Mouse (Mus musculus) G1E-ER4 (cell line): ENCODE results near the gene Pgm3. TPM values are rescaled to one million over a fixed set of nuclear protein-coding genes. Genes with fewer than 3 reads are reported as not detected.

ENCODE experiments used
- GATA1 ChIP-seq: IDR thresholded peaks from one replicate; pipeline ENCODE4 v1.8.0; 2012; ENCODE audit warnings: low read length, inconsistent platforms
- polyA plus RNA-seq: library from polyadenylated mRNA; stranded (reverse); fragments of >175 nt; gene quantifications from 2 replicates; pipeline ENCODE4 v1.2.3, GENCODE M21; 2012

Pgm3 gene
- polyA plus RNA-seq, 1 experiment = 1.3 TPM

DNA sequence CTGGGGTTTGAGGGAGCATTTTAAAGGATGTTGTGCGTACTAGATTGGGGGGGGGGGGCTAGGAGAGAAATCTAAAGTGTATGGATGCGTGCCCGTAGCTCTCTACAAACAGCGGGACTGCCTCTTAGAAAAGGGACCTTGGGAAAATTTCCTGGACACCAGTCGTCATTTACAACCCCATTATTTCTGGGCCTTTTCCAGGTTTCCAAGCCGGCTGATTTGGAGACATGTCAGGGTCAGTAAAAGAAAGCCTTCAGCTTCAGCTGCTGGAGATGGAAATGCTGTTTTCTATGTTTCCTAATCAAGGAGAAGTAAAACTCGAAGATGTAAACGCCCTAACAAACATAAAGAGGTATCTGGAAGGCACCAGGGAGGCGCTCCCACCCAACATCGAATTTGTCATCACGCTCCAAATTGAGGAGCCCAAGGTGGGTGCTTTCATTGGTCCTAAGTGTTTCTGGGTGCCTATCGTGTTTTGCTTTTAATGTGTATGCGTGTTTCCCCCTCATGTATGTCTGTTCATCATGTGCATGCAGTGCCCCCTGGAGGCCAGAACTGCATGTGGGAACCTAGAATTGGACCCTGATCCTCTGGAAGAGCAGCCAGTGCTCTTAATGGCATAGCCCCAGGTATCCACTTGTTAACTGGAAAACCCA, 1.1 kb upstream of the Pgm3 start:
- TF ChIP-seq GATA1 = no peak

DNA sequence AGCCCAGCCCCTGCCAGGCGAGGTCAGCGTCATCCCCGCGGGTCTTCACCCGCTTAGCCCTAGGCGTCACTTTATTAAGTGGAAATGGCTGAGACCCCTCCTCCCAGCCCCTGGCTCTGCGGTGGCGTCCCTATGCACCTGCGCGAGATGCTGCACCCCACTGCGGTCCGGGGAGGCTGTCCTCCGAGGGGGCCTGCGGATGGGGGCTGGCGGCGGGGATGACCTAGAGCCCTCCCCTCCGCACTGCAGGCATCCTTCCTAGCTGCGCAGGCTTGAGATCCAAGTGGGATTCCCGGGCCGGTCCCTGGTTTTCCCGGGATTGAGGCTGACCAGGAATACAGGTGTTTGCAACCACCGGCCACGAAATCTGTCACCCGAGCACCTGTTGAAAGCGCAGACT, 554 bp upstream of the Pgm3 start:
- TF ChIP-seq GATA1 = no peak

DNA sequence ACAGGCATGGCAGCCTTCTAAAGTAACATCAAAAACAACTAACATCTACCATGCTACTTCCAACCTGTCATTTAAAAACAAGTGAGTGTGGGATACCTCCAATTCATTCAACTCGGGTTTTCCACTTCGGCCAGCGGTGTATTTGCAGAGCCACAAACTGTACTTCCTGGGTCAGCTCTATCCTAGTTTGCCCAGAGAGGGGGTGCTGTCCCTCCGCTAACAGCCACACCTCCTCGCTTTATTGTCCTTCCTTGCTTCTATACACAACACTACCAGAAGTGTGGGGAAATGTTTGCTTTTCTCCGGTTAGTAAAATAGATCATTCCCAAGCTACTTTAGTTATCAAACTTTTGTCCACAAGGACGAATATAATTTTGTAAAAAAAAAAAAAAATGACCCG, 696 bp downstream of the Pgm3 start:
- no peak for TF ChIP-seq GATA1

DNA sequence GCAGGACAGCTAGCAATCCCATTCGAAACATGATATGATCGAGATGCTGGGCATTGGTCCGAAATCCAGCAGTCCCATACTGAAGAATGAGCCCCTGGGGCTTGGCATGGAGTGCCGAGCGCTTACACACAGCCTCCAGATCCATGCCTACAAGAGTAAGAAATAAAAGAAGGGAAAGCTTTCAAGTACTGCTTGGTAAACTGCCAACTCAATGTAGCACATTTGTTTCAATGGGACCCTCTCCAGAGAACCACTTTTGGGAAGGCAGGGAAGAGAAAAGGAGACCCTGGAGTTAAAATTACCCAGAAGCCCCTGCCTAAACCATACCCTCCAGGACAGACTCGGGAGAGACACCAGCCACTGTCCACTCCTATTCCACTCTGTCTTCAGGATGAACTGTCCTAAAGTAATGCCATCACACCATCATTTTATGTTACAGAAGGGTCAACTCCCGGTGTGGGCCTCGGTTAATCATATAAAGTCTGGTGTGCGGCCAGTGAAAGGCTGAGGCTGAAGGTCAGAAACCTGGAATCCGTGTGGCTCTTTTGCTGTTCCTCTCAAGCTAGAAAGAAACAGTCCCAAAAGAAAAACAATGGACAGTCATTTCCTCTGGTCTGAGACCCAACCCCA, 1.3 kb downstream of the Pgm3 start:
- TF ChIP-seq GATA1 = no peak

DNA sequence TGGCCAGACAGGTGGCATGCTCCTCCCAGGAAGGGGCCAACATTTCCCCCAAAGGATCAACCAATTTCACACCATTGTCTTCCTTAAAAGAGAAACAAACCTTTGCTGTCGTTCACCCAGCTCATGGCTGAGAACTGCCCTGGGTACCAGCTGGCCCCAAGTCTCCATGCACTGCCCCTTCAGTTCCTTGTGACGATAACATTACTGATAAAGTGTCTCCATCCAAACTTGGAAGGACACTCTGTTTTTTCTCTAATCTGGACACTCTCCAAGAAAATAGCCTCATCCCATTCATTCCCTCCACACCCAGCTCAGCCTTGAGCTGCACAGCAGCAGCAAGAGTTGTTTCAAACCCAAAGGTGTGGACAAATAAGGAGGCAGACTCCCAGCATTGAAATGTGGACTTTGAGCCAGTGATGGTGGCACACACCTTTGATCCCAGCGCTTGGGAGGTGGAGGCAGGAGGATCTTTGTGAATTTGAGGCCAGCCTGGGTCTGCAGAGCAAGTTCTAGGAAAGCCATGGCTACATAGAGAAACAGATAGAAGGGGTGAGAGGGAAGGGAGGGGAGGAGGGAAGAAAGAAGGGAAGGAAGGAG, 2.2 kb downstream of the Pgm3 start:
- TF ChIP-seq GATA1 = no peak

DNA sequence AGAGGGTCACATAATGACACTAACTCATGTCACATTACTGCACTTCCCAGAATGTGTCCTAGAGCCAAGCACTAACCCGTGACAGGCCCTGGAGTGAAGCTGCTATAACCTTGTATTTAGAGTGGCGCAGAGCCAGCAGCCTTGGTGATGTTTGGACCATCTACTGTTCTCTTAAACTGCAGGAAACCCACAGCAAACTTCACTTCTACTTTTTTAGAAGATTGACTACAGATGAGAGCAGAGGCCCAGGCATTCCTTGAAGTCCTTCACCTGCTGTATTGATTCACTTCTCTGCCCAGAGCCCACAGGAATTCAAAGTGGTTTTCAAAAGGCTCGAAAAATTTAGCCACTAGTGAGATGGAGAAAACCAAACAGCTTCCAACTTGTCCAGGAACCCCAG, 11.1 kb downstream of the Pgm3 start:
- no peak for TF ChIP-seq GATA1

DNA sequence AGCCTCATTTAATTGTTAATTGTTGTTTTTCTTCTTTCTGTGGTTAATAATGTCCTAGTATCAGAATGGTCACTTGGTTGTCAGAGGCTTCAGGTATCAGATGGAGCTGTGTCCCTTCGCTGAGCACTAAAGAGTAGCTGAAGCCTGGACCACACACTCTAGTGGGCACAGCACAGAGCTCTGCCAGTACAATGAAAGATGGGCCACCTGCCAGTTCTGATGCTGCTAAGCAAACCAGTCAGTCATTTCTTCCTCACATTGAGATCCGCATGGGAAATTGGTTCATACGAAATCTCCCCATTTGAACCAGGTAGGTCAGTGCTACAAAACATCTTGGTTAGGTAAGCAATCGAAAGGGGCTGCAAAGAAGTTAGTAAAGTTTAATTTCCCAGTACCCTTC, 17.0 kb downstream of the Pgm3 start:
- no peak for TF ChIP-seq GATA1

DNA sequence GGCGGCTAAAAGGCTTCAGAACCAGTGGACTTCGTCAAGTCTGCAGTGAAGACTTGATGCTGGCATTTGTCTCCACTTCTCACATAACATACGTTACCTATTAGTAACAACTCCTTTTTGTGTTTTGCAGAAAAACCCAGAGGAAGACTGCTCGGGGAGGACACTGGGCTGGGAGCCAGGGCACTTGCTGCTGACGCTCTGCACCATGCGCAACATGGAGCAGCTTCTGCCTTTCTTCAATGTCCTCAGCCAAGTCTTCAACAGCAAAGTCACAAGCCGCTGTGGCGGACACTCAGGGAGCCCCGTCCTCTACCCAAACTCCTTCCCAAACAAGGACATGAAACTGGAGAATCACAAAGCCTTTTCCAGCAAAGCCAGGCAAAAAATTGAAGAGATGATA, 17.8 kb downstream of the Pgm3 start:
- TF ChIP-seq GATA1 = no peak

DNA sequence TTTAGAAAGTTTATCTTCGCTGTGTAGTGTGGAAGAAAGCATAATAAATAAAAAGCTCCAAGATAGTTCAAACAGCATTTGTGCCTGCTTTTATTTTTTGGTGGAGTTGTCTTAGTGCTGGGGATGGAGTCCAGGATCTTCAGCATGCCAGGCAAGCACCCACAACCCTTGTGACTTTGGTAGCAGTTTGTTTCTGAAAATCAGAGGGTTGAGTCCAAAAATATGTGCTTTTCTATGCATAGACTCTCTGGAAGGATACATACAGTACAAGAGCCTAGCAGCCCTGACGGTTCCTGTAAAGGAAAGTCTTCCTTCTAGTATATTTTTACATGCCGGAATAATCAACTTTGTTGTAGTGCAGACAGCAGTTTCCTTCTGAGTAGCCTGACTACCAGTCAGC, 20.9 kb downstream of the Pgm3 start:
- TF ChIP-seq GATA1 = no peak

DNA sequence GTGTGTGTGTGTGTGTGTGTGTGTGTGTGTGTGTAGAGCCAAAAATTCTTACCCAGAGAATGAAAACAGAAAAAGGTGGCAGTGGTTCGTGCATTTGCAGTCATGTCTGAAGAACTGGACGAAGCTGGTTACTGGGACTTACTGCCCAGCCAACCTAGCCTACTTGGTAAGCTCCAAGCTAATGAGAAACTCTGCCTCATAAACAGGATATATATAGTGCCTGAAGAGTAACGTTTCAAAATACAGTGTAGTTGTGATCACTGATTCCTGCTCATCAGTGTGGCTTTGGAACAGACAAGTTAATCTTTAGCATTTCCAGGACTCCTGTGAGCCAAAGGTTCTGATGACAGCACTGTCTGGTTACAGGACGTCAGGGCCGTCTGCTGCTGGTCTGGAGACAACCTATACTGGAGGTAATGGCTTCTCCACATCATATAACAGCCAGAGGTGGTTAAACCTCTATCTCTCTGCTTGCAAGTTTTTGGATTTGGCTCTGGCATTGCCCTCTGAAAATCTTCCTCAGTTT, 21.9 kb downstream of the Pgm3 start:
- TF ChIP-seq GATA1 = no peak

DNA sequence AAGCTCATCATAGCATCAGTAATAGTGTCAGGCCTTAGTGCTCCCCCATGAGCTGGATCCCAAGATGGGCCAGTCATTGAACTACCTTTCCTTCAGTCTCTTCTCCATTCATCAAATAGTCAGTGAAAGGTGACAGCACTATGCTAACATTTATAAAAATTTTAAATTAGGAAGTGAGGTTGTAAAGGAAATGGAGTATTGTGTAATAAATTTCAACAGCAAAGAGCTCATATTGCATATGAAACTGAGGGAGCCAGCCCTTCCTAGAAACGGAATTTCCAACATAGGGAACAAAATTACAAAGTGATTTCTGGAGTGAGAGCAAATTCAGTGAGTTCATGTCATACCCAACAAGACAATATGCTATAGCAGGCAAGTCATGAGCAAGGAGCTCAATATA, 27.1 kb downstream of the Pgm3 start:
- TF ChIP-seq GATA1 = no peak

DNA sequence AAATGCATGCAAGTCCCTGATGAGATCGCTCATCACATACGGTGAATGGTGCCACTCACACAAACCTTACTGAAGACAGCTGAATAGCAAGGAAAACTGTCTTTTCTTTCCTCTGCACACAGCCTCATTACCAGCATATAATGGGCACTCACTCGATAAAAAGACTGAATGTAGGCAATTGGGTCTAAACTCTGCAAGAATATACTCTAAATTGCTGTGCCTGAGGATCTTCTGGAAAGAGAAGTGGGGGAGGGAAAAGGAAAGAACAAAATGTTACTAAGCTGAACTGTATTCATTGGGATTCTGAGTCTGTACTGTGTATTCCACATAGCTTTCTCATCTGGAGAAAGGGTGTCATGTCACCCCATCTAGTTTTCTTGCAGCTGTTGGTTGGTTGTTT, 28.2 kb downstream of the Pgm3 start:
- no peak for TF ChIP-seq GATA1

DNA sequence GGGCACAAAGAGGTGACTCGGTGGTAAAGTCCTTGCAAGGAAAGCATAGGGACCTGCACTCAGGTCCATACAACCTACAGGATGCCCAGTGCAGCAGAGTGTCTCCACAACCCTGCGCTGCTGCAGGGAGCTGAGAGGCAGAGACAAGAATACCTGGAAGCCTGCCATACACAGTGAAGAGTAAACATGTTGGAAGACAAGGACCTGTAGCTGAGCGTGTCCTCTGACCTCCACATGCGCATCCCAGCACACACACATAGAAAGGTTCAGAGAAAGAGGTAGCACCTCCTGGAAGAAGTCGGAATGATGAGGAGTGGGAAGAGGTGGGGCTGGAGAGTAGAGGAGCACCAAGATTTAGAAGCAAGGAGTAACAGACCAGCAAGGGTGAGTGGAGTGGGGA, 37.6 kb downstream of the Pgm3 start:
- TF ChIP-seq GATA1 = no peak

DNA sequence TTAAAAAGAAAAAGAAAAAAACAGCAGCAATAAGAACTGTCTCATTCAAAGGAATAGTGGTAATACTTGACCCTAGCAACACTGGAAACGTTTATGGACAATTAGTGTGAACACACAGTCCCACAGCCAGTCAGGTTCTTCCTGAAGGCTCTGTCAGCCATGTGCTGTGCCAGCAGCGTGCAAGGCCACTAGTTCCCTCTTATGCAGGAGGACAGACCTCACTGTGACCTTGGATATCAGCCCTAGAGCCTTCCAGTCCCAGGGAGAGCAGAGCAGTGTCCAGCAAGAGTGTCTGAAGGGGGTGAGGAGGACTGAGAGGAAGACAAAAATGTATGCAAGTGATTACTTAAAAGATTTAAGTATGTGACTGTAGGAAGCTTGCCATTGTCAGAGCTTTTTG, 46.0 kb downstream of the Pgm3 start:
- no peak for TF ChIP-seq GATA1

DNA sequence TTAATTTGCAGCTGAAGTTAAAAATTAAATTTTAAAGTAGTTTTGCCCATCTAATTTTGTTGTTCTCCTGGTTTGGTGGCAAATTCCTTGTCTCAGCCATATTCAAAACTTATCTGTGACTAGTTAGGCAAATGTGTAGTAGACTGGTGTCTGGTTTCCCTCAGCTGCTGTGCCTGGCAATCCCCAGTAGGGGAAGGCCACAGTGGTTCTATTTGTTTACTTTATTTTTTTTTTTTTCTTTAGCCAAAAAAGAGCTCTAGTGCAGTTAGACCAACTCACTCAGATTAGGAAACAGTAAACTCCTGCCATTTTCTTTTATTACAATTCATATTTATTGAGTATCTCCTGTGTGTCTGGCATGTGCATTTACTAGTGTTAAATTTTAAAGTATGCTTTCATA, 49.3 kb downstream of the Pgm3 start:
- no peak for TF ChIP-seq GATA1

DNA sequence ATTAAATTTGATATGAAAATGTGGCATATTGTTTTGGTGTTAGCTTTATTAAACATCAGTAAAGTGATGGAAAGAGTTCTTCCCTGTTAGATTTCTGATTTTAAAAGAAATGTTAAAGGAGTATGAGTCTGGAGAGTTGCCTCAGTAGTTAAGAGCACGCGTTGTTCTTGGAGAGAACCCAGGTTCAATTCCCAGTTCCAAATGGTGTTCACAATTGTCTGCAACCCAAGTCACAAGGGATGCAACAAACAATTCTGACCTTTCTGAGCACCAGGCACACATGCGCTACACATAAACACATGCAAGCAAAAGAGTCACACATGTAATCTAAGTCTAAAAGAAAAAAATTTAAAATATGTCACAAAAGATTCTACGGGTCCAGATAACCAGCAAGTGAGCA, 56.8 kb downstream of the Pgm3 start:
- TF ChIP-seq GATA1 = no peak

DNA sequence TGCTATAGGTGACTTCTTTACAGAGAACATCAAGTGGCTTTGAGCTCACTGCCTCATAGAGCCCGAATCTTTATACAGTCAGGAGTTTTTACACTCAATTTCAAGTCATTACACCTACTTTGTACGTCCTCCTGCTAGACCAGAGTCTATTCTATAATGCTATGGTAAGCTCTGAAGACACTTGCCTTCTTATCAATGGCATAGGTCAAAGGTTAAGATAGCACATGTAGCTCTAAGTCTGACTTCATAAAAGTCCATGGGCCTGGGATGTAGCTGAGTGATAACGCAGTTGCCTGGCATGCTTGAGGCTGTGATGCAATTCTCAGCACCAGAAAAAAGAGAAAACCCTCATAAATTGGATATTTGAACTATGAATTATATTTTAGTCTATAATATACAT, 57.3 kb downstream of the Pgm3 start:
- no peak for TF ChIP-seq GATA1

DNA sequence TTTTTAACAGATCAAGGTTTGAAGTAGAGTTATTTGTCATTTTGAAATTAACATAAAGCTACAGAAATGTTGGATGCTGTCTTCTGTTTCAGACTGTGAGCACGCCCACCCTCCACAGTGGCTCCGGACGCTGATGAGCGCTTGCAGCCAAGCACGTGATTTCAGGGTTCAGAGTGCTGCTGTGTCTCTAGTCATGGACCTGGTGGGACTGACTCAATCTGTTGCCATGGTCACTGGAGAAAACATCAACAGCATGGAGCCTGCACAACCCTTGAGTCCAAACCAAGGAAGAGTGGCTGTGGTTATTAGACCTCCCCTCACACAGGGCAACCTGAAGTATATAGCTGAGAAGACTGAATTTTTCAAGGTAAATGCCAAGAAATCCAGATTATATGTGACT, 57.9 kb downstream of the Pgm3 start:
- TF ChIP-seq GATA1 = no peak
